Mouse (Mus musculus) cerebellum, adult 11-12 months (tissue): ENCODE results near the gene Alppl2.

Experiments used
- DNase-seq: peaks from one replicate; pipeline ENCODE4 v3.0.0; 2022

The Alppl2 gene

GRCm38 (mm10) chr1:87041814-87042438, 47.8 kb downstream of the Alppl2 start:
- peak; percentile 43 for DNase-seq

DNA sequence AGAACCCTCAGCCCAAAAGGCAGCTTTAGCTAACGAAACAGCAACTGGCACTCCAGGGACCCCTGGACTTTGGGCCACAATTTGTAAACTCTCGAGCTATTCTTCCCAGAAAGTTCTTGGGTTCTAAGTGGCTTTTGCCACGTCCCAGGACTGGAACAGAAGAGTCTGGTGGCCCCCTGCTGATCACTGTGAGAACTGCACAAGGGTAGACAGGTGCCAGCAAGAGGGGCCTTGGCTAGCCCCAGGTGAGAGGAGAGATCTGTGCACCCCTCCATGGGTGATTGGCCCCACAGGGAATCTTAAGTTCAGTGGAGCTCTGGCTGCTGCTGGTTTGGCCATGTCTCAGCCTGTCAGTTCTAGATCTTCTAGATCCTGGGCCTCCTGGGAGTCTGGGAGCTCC, 48.6 kb downstream of the Alppl2 start:
- no peak for DNase-seq

DNA sequence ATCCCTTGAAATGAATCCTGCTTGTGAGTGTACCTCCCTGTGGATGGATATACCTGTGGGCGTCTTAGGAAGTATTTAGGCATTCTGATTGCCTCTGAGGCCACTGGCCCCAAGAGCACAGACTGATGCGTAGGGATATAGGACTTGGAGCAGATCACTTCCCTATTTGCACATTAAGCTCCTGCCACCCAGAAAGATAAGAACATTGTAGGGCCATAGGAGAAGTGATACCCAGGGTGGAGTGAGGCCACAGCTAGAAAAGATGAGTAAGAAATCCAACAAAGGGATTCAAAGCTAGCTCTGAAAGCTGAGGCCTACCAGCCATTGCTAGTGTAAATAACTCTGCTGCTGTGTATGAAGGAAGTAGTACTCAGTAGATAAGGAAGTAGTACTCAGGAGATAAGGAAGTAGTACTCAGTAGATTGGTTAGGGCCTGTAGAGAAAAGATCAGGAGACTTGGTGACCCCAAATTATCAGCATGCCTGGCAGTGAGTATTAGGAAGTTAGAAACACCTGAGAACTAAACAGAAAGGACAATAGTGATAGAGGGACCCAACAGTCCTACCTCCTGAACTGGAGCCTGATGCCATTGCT, 51.2 kb downstream of the Alppl2 start:
- no peak for DNase-seq
